Mouse (Mus musculus) CH12.LX (cell line): ENCODE results near the gene Col4a1. TPM values are rescaled to one million over a fixed set of nuclear protein-coding genes. Genes with fewer than 3 reads are reported as not detected.

Experiments
- DNase-seq: peaks from one replicate; pipeline ENCODE4 v3.0.0-alpha.2; 2013; ENCODE audit errors: extremely low read depth
- H3K27ac ChIP-seq: 2 replicates; pipeline ENCODE4 v1.5.1; 2012; ENCODE audit warnings: low read depth, mild to moderate bottlenecking, control low read depth, moderate library complexity; ENCODE audit not compliant: insufficient read depth
- H3K27me3 ChIP-seq: replicated peaks from 2 replicates; pipeline ENCODE3; 2012; ENCODE audit warnings: inconsistent platforms
- H3K36me3 ChIP-seq, 2 experiments: replicated peaks in 1 of 2; 2 replicates each; pipeline versions ENCODE3 to v1.6.1; 2012; ENCODE audit warnings: inconsistent platforms in 1 of 2, low read length in 1 of 2, mild to moderate bottlenecking in 1 of 2, mixed read lengths in 1 of 2, moderate library complexity in 1 of 2; ENCODE audit not compliant: control insufficient read depth in 1 of 2, insufficient read depth in 1 of 2
- H3K4me1 ChIP-seq, 2 experiments: 2 replicates each; pipeline ENCODE4 v1.6.1; 2012; ENCODE audit warnings: inconsistent platforms in 1 of 2, moderate library complexity in 1 of 2; ENCODE audit not compliant: insufficient read depth in 2 of 2, control insufficient read depth in 1 of 2
- H3K4me2 ChIP-seq: 2 replicates; pipeline ENCODE4 v1.6.1; 2012; ENCODE audit warnings: low read depth, mild to moderate bottlenecking, control low read depth; ENCODE audit not compliant: poor library complexity, insufficient read depth, severe bottlenecking
- H3K4me3 ChIP-seq, 3 experiments: fragments of 150-350 bp in 1 of 3; sonication (generic) in 1 of 3; replicated peaks in 1 of 3; 2 replicates each; pipeline versions ENCODE3 to v1.5.1; 2011 to 2012; ENCODE audit warnings: low read depth in 2 of 3, low read length in 2 of 3, mild to moderate bottlenecking in 2 of 3, moderate library complexity in 2 of 3, control low read depth in 1 of 3, improper control_type of control experiment in 1 of 3, inconsistent platforms in 1 of 3, mixed read lengths in 1 of 3; ENCODE audit not compliant: poor library complexity in 1 of 3
- H3K79me2 ChIP-seq: replicated peaks from 2 replicates; pipeline ENCODE4 v1.6.1; 2012; ENCODE audit warnings: mild to moderate bottlenecking, moderate library complexity; ENCODE audit not compliant: control insufficient read depth, poor library complexity, insufficient read depth, severe bottlenecking; ENCODE audit errors: extremely low read depth
- H3K9ac ChIP-seq: 2 replicates; pipeline ENCODE4 v1.6.1; 2012; ENCODE audit warnings: low read depth, mild to moderate bottlenecking, control low read depth, moderate library complexity; ENCODE audit not compliant: insufficient read depth
- H3K9me3 ChIP-seq: replicated peaks from 2 replicates; pipeline ENCODE3; 2012; ENCODE audit warnings: low read length, inconsistent platforms, mixed read lengths
- CHD2 ChIP-seq: IDR thresholded peaks from 2 replicates; pipeline ENCODE4 v1.6.1; 2011; ENCODE audit warnings: low read length, improper control_type of control experiment
- EP300 ChIP-seq: IDR thresholded peaks from 2 replicates; pipeline ENCODE4 v1.6.1; 2011; ENCODE audit warnings: low read length, improper control_type of control experiment
- ETS1 ChIP-seq: conservative IDR thresholded peaks from 2 replicates; pipeline ENCODE4 v1.6.1; 2012; ENCODE audit warnings: low read depth, mild to moderate bottlenecking, inconsistent platforms, low read length, improper control_type of control experiment, moderate library complexity
- HCFC1 ChIP-seq: IDR thresholded peaks from 2 replicates; pipeline ENCODE4 v1.6.1; 2012; ENCODE audit warnings: low read depth, mild to moderate bottlenecking, inconsistent platforms, low read length, improper control_type of control experiment
- JUND ChIP-seq: conservative IDR thresholded peaks from 2 replicates; pipeline ENCODE4 v1.6.1; 2011; ENCODE audit warnings: low read depth, low read length, improper control_type of control experiment
- KAT2A ChIP-seq: IDR thresholded peaks from 2 replicates; pipeline ENCODE4 v1.6.1; 2012; ENCODE audit warnings: low read length, improper control_type of control experiment, inconsistent platforms; ENCODE audit not compliant: insufficient replicate concordance
- MAFK ChIP-seq: IDR thresholded peaks from 2 replicates; pipeline ENCODE4 v1.6.1; 2011; ENCODE audit warnings: low read length, improper control_type of control experiment; ENCODE audit not compliant: insufficient replicate concordance
- MAZ ChIP-seq: IDR thresholded peaks from 2 replicates; pipeline ENCODE4 v1.6.1; 2012; ENCODE audit warnings: low read depth, mild to moderate bottlenecking, inconsistent platforms, low read length, improper control_type of control experiment, moderate library complexity
- MXI1 ChIP-seq: IDR thresholded peaks from 2 replicates; pipeline ENCODE4 v1.6.1; 2011; ENCODE audit warnings: mild to moderate bottlenecking, low read depth, low read length, improper control_type of control experiment
- NELFE ChIP-seq: IDR thresholded peaks from 2 replicates; pipeline ENCODE4 v1.6.1; 2011; ENCODE audit warnings: low read depth, low read length, improper control_type of control experiment
- NRF1 ChIP-seq: IDR thresholded peaks from 2 replicates; pipeline ENCODE4 v1.6.1; 2014; ENCODE audit warnings: low read depth, mild to moderate bottlenecking, inconsistent platforms, low read length, improper control_type of control experiment, moderate library complexity
- PAX5 ChIP-seq: IDR thresholded peaks from 2 replicates; pipeline ENCODE4 v1.6.1; 2012; ENCODE audit warnings: low read length, inconsistent platforms, mixed read lengths
- POLR2A ChIP-seq: IDR thresholded peaks from 2 replicates; pipeline ENCODE4 v1.6.1; 2011; ENCODE audit warnings: low read depth, mild to moderate bottlenecking, improper control_type of control experiment, low read length
- SIN3A ChIP-seq: IDR thresholded peaks from 2 replicates; pipeline ENCODE4 v1.6.1; 2012; ENCODE audit warnings: low read length, improper control_type of control experiment, inconsistent platforms
- SMC3 ChIP-seq: IDR thresholded peaks from 2 replicates; pipeline ENCODE4 v1.6.1; 2011; ENCODE audit warnings: low read depth, low read length, improper control_type of control experiment
- UBTF ChIP-seq: IDR thresholded peaks from 2 replicates; pipeline ENCODE4 v1.6.1; 2012; ENCODE audit warnings: low read depth, mild to moderate bottlenecking, inconsistent platforms, low read length, improper control_type of control experiment, moderate library complexity
- USF2 ChIP-seq: conservative IDR thresholded peaks from 2 replicates; pipeline ENCODE4 v1.6.1; 2011; ENCODE audit warnings: low read depth, low read length, improper control_type of control experiment
- ZNF384 ChIP-seq: IDR thresholded peaks from 2 replicates; pipeline ENCODE4 v1.6.1; 2012; ENCODE audit warnings: low read depth, low read length, improper control_type of control experiment, inconsistent platforms
- dilution Hi-C: fragments of 300-500 bp; cut with MboI; formaldehyde crosslinking; loops from 2 replicates; pipeline ENCODE4 v1.14.3; 2020; ENCODE audit warnings: low sequenced_read_pairs; ENCODE audit not compliant: extremely low pct_unique_long_range_greater_than_20kb, extremely low pct_ligation_motif_present
- in situ Hi-C: fragments of 300-500 bp; cut with MboI; formaldehyde crosslinking; loops from 3 replicates; pipeline ENCODE4 v1.14.3; 2019; ENCODE audit warnings: low sequenced_read_pairs, low pct_ligation_motif_present, low pct_unique_long_range_greater_than_20kb, mixed read lengths
- polyA plus RNA-seq: library from polyadenylated mRNA; unstranded; fragments of >175 nt; gene quantifications from 2 replicates; pipeline ENCODE4 v1.2.1, GENCODE M21; 2012; ENCODE audit warnings: low read depth; ENCODE audit not compliant: insufficient read length
- total RNA-seq, 2 experiments: library from RNA; depleted of rRNA; stranded (reverse); fragments of 300-350 nt in 1 of 2; fragments of >200 nt in 1 of 2; gene quantifications; 2 replicates each; pipeline ENCODE4 v1.2.3; 2012 to 2014

Gene Col4a1
- total and polyA plus RNA-seq, 3 experiments, result 0.04 to 0.27 (median 0.13) TPM

DNA sequence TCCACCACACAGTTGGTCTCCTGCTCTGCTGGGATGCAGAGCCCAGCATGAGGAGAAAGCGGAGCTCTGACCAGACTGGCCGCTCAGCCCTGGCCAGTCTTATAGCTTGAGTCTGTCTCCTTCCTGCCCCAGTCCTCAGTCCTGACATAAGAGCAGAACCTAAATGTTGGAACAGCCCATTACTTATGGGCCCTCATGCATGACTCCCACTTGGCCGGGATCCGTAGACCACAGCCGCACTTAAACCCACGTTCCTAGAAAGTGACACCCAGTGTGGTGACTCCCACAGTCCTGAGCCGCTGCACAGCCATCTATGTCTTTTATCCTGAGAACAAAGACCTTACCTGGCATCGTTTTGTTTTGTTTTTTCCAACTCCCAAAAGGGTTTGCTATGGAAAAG is 2.0 kb upstream of the Col4a1 start:
- H3K79me2 ChIP-seq, result no peaks in the 10 kb centered on the region
- in situ Hi-C loops (no loop called here), dilution Hi-C loops (no loop called here)
- no peaks in the 10 kb centered on the region for H3K9me3 ChIP-seq
- no peak overlapping the region for H3K27ac ChIP-seq
- H3K9ac ChIP-seq, result no peak overlapping the region
- H3K36me3 ChIP-seq, result no peaks in the 10 kb centered on the region
- DNase-seq, result no peak
- no peak overlapping the region for H3K4me2 ChIP-seq
- no peak for TF ChIP-seq HCFC1
- no peak for TF ChIP-seq SIN3A
- no peak for TF ChIP-seq MAFK
- no peak for TF ChIP-seq JUND
- TF ChIP-seq ZNF384, result no peak
- no peak for TF ChIP-seq PAX5
- TF ChIP-seq, all 38 proteins: peak for 0
- H3K4me1 ChIP-seq, result peaks cover 0 to 8% of the 10 kb centered on the region in 2 experiments; a peak in 2 of 4 replicates
- peaks cover 6% of the 10 kb centered on the region for H3K27me3 ChIP-seq
- no peak overlapping the region for H3K4me3 ChIP-seq

DNA sequence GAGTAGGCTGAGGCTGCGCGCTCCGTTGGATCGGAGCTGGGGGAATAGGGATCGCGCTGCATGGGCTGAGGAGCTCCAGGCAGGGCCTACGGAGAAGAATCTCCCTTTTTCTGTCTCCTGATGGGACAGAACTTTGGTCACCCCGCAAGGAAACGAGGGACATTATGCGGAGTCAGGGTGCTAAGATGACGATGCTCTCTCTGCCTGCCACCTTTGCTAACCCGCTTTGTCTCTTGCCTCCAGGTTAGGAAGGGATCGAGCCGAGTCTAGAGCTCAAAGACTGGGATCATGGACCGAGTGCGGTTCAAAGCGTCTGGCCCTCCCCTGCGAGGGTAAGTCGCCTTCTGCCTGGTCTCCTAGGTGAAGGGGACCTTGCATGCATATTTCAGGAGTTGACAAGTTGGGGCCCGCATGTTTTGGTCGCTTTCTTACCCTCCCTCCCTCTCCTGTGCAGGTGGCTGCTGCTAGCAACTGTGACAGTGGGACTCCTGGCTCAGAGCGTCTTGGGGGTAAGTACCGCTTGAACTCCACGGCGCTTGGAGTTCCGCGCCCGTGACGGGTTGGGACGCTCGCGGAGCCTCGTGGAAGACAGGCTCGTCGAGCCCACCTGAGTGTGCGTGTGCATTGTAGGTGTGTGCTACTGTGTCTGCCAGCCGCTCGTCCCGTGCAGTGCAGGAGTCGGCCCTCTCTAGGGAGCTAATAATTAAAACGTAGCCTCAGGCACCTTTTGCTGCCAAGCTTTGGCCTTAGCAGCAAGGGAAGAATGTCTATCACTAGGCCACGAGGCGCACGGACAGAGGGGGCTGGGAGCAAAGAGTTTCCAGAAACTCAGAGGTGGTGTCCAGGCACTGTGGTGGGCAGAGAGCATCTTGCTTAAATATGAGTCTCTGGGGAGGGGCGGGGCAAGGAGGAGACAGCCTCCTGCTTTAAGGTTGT is 818 bp upstream of the Col4a1 start:
- DNase-seq, result no peak
- dilution Hi-C loops (no loop called here), in situ Hi-C loops (no loop called here)
- Histone ChIP-seq H3K79me2 (no peaks in the 10 kb centered on the region), H3K9ac (no peak overlapping the region), H3K36me3 (no peaks in the 10 kb centered on the region), H3K4me1 (peaks cover 0 to 8% of the 10 kb centered on the region in 2 experiments; a peak in 2 of 4 replicates), H3K4me2 (no peak overlapping the region), H3K27ac (no peak overlapping the region), H3K4me3 (no peak overlapping the region), H3K9me3 (no peaks in the 10 kb centered on the region), H3K27me3 (peaks cover 8% of the 10 kb centered on the region)
- TF ChIP-seq EP300 (no peak), CHD2 (no peak), MAZ (no peak), UBTF (no peak), SMC3 (no peak), NRF1 (no peak), NELFE (no peak), ETS1 (no peak), JUND (no peak), KAT2A (no peak), USF2 (no peak), MXI1 (no peak), POLR2A (no peak)
